Comparison of ENCODE assay signal across 8 mouse cellular contexts in genomic region chr14:121034973-121035662, GRCm38 (mm10). TPM values are rescaled to one million over a fixed set of nuclear protein-coding genes. Genes with fewer than 3 reads are reported as not detected.
A peak's percentile ranks its signal among the peaks of the same experiment; 100 is the strongest.
DNase-seq lines count a peak whose midpoint lies in the region; ATAC-seq and TF ChIP-seq lines count a peak whose summit lies in the region.

Gene Farp1 (plus strand): TSS chr14:121035200.

- DNase-seq in CD4-positive, CD25-positive, alpha-beta regulatory T cell, adult 2 months (ENCODE audit: low read depth, low spot score) = peak; percentile 77
- peak; percentile 87 for DNase-seq in brain, embryonic 14.5 days (ENCODE audit: low read depth)
- peak; percentile 87 to 94 for DNase-seq in kidney, postnatal 25 days
- peak; percentile 88 for DNase-seq in testis, postnatal 10 days (ENCODE audit: low spot score)

- H3K27me3 ChIP-seq in forebrain, embryonic 13.5 days = peaks cover 12% of the 10 kb centered on the region; the same call in 1 of the 2 replicates
- H3K27me3 ChIP-seq in heart, embryonic 16.5 days (ENCODE audit: control insufficient read depth, insufficient read depth, low read length) = no peaks in the 10 kb centered on the region
- peaks cover 62% of the 10 kb centered on the region for H3K27me3 ChIP-seq in liver, embryonic 15.5 days
- H3K27me3 ChIP-seq in neural tube, embryonic 12.5 days (replicated peaks) = peaks cover 7% of the 10 kb centered on the region

- H3K4me1 ChIP-seq in forebrain, embryonic 13.5 days = peaks cover 34% of the 10 kb centered on the region
- peaks cover 28% of the 10 kb centered on the region for H3K4me1 ChIP-seq in heart, embryonic 16.5 days (ENCODE audit: control insufficient read depth, insufficient read depth, low read length)
- peaks cover 7% of the 10 kb centered on the region; the same call in 1 of the 2 replicates for H3K4me1 ChIP-seq in liver, embryonic 15.5 days (replicated peaks)
- H3K4me1 ChIP-seq in neural tube, embryonic 12.5 days = peaks cover 21% of the 10 kb centered on the region

- no peaks in the 10 kb centered on the region; the same call in 1 of the 2 replicates for H3K9me3 ChIP-seq in forebrain, embryonic 13.5 days (replicated peaks)
- no peaks in the 10 kb centered on the region for H3K9me3 ChIP-seq in heart, embryonic 16.5 days (replicated peaks; ENCODE audit: control insufficient read depth, low read length)
- no peaks in the 10 kb centered on the region for H3K9me3 ChIP-seq in liver, embryonic 15.5 days (replicated peaks)
- H3K9me3 ChIP-seq in neural tube, embryonic 12.5 days = no peaks in the 10 kb centered on the region

- peak; percentile 56 for TF ChIP-seq CTCF in brain, embryonic 14.5 days (IDR thresholded peaks at IDR 0.05; ENCODE audit: borderline replicate concordance, extremely low read depth, insufficient read depth, insufficient read length)

- H3K9ac ChIP-seq in forebrain, embryonic 13.5 days = peak within 1 kb of the TSS; percentile 94
- H3K9ac ChIP-seq in heart, embryonic 16.5 days (ENCODE audit: low read length) = peak within 1 kb of the TSS; percentile 95
- H3K9ac ChIP-seq in liver, embryonic 15.5 days = peak within 1 kb of the TSS; percentile 52
- peak within 1 kb of the TSS; percentile 96 for H3K9ac ChIP-seq in neural tube, embryonic 12.5 days

- peak within 1 kb of the TSS; percentile 74 for H3K27ac ChIP-seq in forebrain, embryonic 13.5 days
- H3K27ac ChIP-seq in heart, embryonic 16.5 days (ENCODE audit: low read length) = peak within 1 kb of the TSS; percentile 76
- peak within 1 kb of the TSS; percentile 38; the same call in 1 of the 2 replicates for H3K27ac ChIP-seq in liver, embryonic 15.5 days (replicated peaks)
- H3K27ac ChIP-seq in neural tube, embryonic 12.5 days = peak within 1 kb of the TSS; percentile 43; the same call in 1 of the 2 replicates

- peak; percentile 74 for TF ChIP-seq POLR2A in brain, embryonic 14.5 days (IDR thresholded peaks at IDR 0.05; ENCODE audit: borderline replicate concordance, extremely low read depth, insufficient read depth, insufficient read length, poor library complexity, severe bottlenecking)

- peak within 1 kb of the TSS; percentile 92 for H3K4me2 ChIP-seq in forebrain, embryonic 13.5 days
- H3K4me2 ChIP-seq in heart, embryonic 16.5 days (ENCODE audit: low read depth, low read length) = peak within 1 kb of the TSS; percentile 100
- H3K4me2 ChIP-seq in liver, embryonic 15.5 days = peak within 1 kb of the TSS; percentile 67
- H3K4me2 ChIP-seq in neural tube, embryonic 12.5 days (replicated peaks) = peak within 1 kb of the TSS; percentile 93

- 2% methylated on average over 42 of the region's 61 CpGs for WGBS in forebrain, embryonic 13.5 days
- WGBS in heart, embryonic 16.5 days = 3% methylated on average over 56 of the region's 61 CpGs
- 2% methylated on average over 60 of the region's 61 CpGs for WGBS in liver, embryonic 15.5 days (ENCODE audit: insufficient replicate concordance)
- WGBS in neural tube, embryonic 12.5 days = under 1% methylated on average over 52 of the region's 61 CpGs

- peak; percentile 95 for ATAC-seq in forebrain, embryonic 13.5 days
- peak; percentile 92 for ATAC-seq in heart, embryonic 16.5 days (replicated peaks; ENCODE audit: extremely low read depth, insufficient read depth, low FRiP score)
- ATAC-seq in liver, embryonic 15.5 days (ENCODE audit: insufficient read depth) = peak; percentile 87
- peak; percentile 95 for ATAC-seq in neural tube, embryonic 12.5 days (ENCODE audit: low FRiP score, low read depth)

- no peaks in the 10 kb centered on the region for H3K36me3 ChIP-seq in forebrain, embryonic 13.5 days (ENCODE audit: poor library complexity, severe bottlenecking)
- H3K36me3 ChIP-seq in heart, embryonic 16.5 days (ENCODE audit: control insufficient read depth, insufficient read depth) = no peaks in the 10 kb centered on the region
- H3K36me3 ChIP-seq in liver, embryonic 15.5 days (replicated peaks) = no peaks in the 10 kb centered on the region
- H3K36me3 ChIP-seq in neural tube, embryonic 12.5 days = no peaks in the 10 kb centered on the region

- H3K4me3 ChIP-seq in forebrain, embryonic 13.5 days = peak within 1 kb of the TSS; percentile 86
- H3K4me3 ChIP-seq in heart, embryonic 16.5 days (ENCODE audit: low read length) = peak within 1 kb of the TSS; percentile 93
- peak within 1 kb of the TSS; percentile 61 for H3K4me3 ChIP-seq in liver, embryonic 15.5 days (replicated peaks)
- peak within 1 kb of the TSS; percentile 92 for H3K4me3 ChIP-seq in neural tube, embryonic 12.5 days

RNA-seq across cellular contexts. Expression of gene Farp1, which starts in this region (rescaled TPM):
- 58.0 and 77.6 TPM in 2 replicates for polyA plus RNA-seq in brain, embryonic 14.5 days (2012; rRNA removed)
- 15.9 and 17.7 TPM in 2 replicates for polyA plus RNA-seq in forebrain, embryonic 13.5 days (2015; fragmentation: Nextera tagmentation; extraction: Ambion mirVana)
- polyA plus RNA-seq in heart, embryonic 16.5 days (2015; fragmentation: Nextera tagmentation; extraction: Ambion mirVana) = 11.6 and 13.0 TPM in 2 replicates
- 3.2 and 3.8 TPM in 2 replicates for polyA plus RNA-seq in liver, embryonic 15.5 days (2015; fragmentation: Nextera tagmentation; extraction: Ambion mirVana)
- 22.5 and 24.9 TPM in 2 replicates for polyA plus RNA-seq in neural tube, embryonic 12.5 days (2016; fragmentation: Nextera tagmentation; extraction: Ambion mirVana)

Comparison
In these comparisons a context has a peak if more than half of its experiments do, and no peak if none do; other contexts are left out.
1. Peak in every context shown above with its lines: DNase-seq, ATAC-seq, H3K4me3 ChIP-seq and H3K27ac ChIP-seq.